Mouse (Mus musculus) small intestine, adult 2 months (tissue): ENCODE results near the gene Plppr5.

Experiments
- CTCF ChIP-seq: fragments of 200-500 bp; IDR thresholded peaks from 2 replicates; pipeline ENCODE4 v1.5.1; 2012; ENCODE audit warnings: low read depth, mild to moderate bottlenecking, control low read depth, inconsistent platforms, low read length, moderate library complexity, mixed read lengths; ENCODE audit not compliant: insufficient replicate concordance, insufficient read length; ENCODE audit errors: extremely low read depth
- POLR2A ChIP-seq: fragments of 200-500 bp; IDR thresholded peaks from 2 replicates; pipeline ENCODE4 v1.6.1; 2012; ENCODE audit warnings: low read depth, mild to moderate bottlenecking, control low read depth, inconsistent platforms, low read length, moderate library complexity

DNA sequence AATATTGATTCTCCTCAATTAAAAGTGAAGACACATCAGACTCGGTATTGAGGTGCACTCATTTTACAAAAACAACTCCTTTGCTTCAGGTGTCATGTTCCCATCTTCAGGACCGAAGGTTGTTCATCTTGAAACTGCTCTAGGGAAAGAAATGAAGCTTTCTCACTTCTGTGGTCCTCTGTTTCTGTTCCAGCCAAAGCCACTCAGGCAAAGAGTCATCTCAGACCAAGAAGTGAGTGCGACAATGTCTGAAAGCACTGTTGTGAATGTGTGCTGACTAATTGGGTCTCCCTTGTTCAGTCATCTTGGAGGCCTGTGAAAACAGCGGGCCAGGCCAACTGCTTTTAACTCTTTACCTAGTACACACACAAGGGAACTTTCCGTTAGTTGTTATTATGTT is 24.7 kb upstream of the Plppr5 start:
- TF ChIP-seq POLR2A (no peak), CTCF (no peak)
